Mouse (Mus musculus): ENCODE data around the gene Gpc6. TPM values are rescaled to one million over a fixed set of nuclear protein-coding genes. Genes with fewer than 3 reads are reported as not detected.
A peak's percentile ranks its signal among the peaks of the same experiment; 100 is the strongest.

Gene Gpc6
- polyA plus RNA-seq, 1 experiment from 2014 or later: 28.6 TPM

DNA sequence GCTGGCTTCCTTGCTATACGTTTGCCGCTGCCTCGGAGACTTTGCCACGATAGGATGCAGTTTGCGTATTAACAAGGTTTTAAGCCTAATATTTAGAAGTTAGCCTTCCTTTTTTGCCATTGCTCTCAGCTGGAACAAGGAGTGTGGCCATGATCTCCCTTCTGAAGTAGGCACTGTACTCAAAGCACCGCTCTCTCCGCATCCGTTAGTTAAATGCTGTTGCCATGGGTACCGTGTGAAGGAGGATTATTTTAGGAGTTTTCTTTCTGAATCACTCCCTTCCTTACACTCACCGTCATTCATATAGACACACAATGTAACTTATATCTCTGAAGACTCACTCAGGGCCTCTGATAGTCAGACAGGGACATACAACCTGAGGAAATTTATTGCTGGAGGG lies 993.6 kb downstream of the Gpc6 start:
- WGBS: 91% methylated on average over 10 of the region's 10 CpGs
- ATAC-seq (ENCODE audit: borderline replicate concordance, extremely low read depth, low FRiP score, low TSS enrichment): no peak
- H3K27me3 ChIP-seq: no peaks in the 10 kb centered on the region
- H3K27ac ChIP-seq: no peak overlapping the region
- H3K9me3 ChIP-seq: no peaks in the 10 kb centered on the region
- H3K36me3 ChIP-seq: no peaks in the 10 kb centered on the region
- peaks cover 5% of the 10 kb centered on the region; the same call in 1 of the 2 replicates for H3K4me1 ChIP-seq
- H3K4me2 ChIP-seq: no peak overlapping the region
- H3K9ac ChIP-seq: no peak overlapping the region
- H3K4me3 ChIP-seq: no peak overlapping the region

GRCm38 (mm10) chr14:117919612-117920011 lies 994.5 kb downstream of the Gpc6 start:
- H3K27ac ChIP-seq: no peak overlapping the region
- 95% methylated on average over 5 of the region's 5 CpGs for WGBS
- H3K27me3 ChIP-seq: no peaks in the 10 kb centered on the region
- H3K4me3 ChIP-seq: no peak overlapping the region
- no peaks in the 10 kb centered on the region for H3K36me3 ChIP-seq
- peaks cover 5% of the 10 kb centered on the region; the same call in 1 of the 2 replicates for H3K4me1 ChIP-seq
- ATAC-seq (ENCODE audit: borderline replicate concordance, extremely low read depth, low FRiP score, low TSS enrichment): no peak
- no peaks in the 10 kb centered on the region for H3K9me3 ChIP-seq
- no peak overlapping the region for H3K4me2 ChIP-seq
- H3K9ac ChIP-seq: no peak overlapping the region

- peak overlapping the region; percentile 12; the same call in 1 of the 2 replicates for H3K4me2 ChIP-seq
- H3K36me3 ChIP-seq: no peaks in the 10 kb centered on the region
- 54% methylated on average over 18 of the region's 18 CpGs for WGBS
- H3K27me3 ChIP-seq: no peaks in the 10 kb centered on the region
- no peak overlapping the region for H3K9ac ChIP-seq
- peaks cover 5% of the 10 kb centered on the region; the same call in 1 of the 2 replicates for H3K4me1 ChIP-seq
- H3K27ac ChIP-seq: no peak overlapping the region
- H3K4me3 ChIP-seq: no peak overlapping the region
- no peaks in the 10 kb centered on the region for H3K9me3 ChIP-seq
- ATAC-seq (ENCODE audit: borderline replicate concordance, extremely low read depth, low FRiP score, low TSS enrichment): peak; percentile 69; the same call in 1 of the 2 replicates
Observed at GRCm38 (mm10) chr14:117921393-117922014, 996.4 kb downstream of the Gpc6 start.

DNA sequence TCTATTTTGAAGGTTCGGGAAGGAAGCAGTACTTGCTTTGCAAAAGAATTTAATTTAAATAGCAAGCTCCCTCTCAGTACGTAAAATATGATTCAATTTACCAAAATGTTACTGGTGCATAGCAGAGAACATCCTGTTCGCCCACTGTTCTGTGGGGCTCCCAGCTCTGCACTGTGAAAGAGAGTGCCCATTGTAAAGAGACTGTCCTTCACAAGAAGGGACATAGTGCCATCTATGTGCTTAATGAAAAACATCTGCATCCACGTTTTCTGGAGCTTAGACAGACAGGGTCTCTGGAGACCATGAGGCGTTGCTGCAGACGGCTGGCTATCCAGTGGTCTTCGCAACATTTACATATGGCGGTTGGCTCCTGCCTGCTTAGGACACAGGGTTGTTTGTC lies 998.6 kb downstream of the Gpc6 start:
- Histone ChIP-seq H3K27ac (no peak overlapping the region), H3K9ac (no peak overlapping the region), H3K27me3 (no peaks in the 10 kb centered on the region), H3K4me3 (no peak overlapping the region), H3K4me1 (peaks cover 5% of the 10 kb centered on the region; the same call in 1 of the 2 replicates), H3K9me3 (no peaks in the 10 kb centered on the region), H3K4me2 (no peak overlapping the region), H3K36me3 (no peaks in the 10 kb centered on the region)
- ATAC-seq (ENCODE audit: borderline replicate concordance, extremely low read depth, low FRiP score, low TSS enrichment): no peak
- 85% methylated on average over 8 of the region's 8 CpGs for WGBS

DNA sequence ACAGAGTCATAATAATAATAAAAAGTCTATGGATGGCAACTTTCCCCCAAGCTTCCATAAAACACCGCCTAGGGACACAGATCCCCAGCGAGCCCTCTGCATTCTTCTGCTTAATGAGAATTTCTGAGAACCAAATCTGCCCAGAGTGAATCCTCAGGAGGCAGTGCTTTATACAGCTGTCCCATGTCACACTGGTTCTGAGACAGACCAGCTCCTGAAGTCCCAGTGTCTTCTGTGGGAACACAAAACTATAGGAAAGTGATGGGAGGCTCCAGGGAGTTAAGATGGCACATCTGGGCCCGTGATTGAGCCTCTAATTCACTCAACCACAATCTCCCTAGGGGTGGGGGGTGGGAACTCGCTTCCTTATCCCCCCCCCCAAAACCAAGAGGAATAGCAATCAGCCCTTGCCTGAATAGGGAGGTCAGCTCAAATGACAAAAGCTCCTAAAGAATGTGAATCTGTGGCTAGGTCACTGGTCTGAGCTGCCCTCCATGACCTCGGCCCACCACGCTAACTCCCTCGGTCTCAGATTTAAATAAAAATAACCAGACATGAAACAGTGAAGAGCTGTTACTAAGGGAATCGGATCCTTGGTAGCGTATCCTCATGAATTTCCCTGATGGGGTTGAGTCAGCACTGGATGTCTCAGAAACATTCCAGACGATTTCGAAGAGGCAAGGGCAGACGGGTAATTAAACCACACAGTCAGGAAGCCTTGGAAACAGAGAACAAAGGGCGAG lies 1005.2 kb downstream of the Gpc6 start:
- no peak overlapping the region for H3K27ac ChIP-seq
- WGBS: 30% methylated on average over 13 of the region's 13 CpGs
- no peak for ATAC-seq (ENCODE audit: borderline replicate concordance, extremely low read depth, low FRiP score, low TSS enrichment)

DNA sequence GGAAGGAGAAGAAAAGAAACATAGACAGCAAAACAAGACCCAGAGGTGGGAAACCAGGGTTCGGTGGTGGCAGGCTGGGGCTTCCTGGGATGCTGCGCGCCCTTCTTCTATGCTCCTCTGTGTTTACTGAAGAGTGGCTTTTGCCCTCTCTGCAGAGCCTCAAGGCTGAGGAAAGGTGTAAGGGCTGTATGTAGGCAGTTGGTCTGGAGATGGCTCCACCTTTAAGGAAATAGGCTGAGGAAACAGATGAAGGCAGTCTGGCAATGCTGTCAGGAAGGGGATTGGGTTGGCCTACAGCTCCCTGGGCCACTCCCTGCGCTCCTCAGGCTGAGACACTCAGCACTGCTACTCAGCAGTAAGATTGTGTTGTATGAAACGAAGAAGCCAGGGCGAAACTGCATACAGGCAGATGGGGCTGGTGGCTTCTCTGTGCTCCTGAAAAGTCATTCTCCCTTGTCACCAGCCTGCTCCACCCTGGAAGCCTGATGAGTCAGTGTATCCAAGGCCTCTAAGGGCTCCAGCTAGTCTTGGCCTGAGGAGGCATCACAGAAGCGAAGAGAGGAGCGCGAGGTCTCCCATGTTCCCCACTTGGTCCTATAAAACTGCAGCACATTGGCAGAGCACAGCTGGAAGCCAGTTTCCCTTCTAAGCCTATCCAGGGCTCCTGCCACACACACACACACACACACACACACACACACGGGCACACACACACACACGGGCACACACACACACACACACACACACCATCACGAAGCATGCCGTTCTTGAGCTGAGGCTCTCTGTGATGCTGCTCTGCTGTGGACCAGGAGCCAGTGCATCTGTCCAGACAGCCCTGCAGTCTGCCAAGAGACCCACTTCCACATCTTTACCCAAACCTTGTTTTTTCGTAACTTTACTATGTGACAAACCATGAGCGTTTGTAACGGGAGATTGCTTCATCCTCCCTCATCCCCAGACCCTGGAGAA lies 1006.0 kb downstream of the Gpc6 start:
- Histone ChIP-seq H3K36me3 (no peaks in the 10 kb centered on the region), H3K4me3 (no peak overlapping the region), H3K9ac (no peak overlapping the region), H3K4me2 (no peak overlapping the region), H3K4me1 (peaks cover 8% of the 10 kb centered on the region; the same call in 1 of the 2 replicates), H3K27ac (no peak overlapping the region), H3K9me3 (no peaks in the 10 kb centered on the region), H3K27me3 (no peaks in the 10 kb centered on the region)
- ATAC-seq (ENCODE audit: borderline replicate concordance, extremely low read depth, low FRiP score, low TSS enrichment): peak; percentile 57; the same call in 1 of the 2 replicates
- WGBS: 77% methylated on average over 16 of the region's 16 CpGs

More for the DNA sequence above, 1005.2 kb downstream of the Gpc6 start:
- no peak overlapping the region for H3K4me2 ChIP-seq
- H3K4me3 ChIP-seq: no peak overlapping the region
- no peaks in the 10 kb centered on the region for H3K9me3 ChIP-seq
- no peaks in the 10 kb centered on the region for H3K36me3 ChIP-seq
- no peak overlapping the region for H3K9ac ChIP-seq
- peaks cover 8% of the 10 kb centered on the region; the same call in 1 of the 2 replicates for H3K4me1 ChIP-seq
- no peaks in the 10 kb centered on the region for H3K27me3 ChIP-seq

- Histone ChIP-seq H3K27ac (no peak overlapping the region), H3K4me3 (no peak overlapping the region), H3K9me3 (no peaks in the 10 kb centered on the region), H3K4me2 (no peak overlapping the region), H3K4me1 (peaks cover 8% of the 10 kb centered on the region; the same call in 1 of the 2 replicates), H3K36me3 (no peaks in the 10 kb centered on the region), H3K27me3 (no peaks in the 10 kb centered on the region), H3K9ac (no peak overlapping the region)
- ATAC-seq (ENCODE audit: borderline replicate concordance, extremely low read depth, low FRiP score, low TSS enrichment): no peak
- 92% methylated on average over 17 of the region's 17 CpGs for WGBS
Observed at GRCm38 (mm10) chr14:117932163-117932851, 1007.2 kb downstream of the Gpc6 start.

DNA sequence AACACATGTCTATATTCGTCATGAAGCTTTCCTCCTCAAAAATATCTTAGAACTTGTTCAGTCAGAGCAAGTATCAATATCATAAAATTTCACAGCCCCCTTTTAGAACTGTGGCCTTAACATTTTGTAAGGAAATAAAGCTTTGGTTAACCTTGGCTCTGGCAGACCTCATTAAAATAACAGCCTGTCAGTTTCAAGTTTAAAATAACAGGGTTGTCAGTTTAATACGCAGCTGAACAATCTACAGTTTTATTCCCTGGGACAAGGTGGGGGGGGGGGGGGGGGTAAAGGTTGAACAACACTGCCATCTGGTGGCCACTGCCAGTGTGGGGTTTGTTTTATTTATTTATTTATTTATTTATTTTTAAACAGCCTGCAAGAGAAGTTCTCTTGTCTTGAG lies 1013.4 kb downstream of the Gpc6 start:
- Histone ChIP-seq H3K27me3 (no peaks in the 10 kb centered on the region), H3K36me3 (no peaks in the 10 kb centered on the region), H3K9ac (no peak overlapping the region), H3K27ac (no peak overlapping the region), H3K4me3 (no peak overlapping the region), H3K9me3 (no peaks in the 10 kb centered on the region), H3K4me1 (no peaks in the 10 kb centered on the region), H3K4me2 (no peak overlapping the region)
- ATAC-seq (ENCODE audit: borderline replicate concordance, extremely low read depth, low FRiP score, low TSS enrichment): no peak
- 8% methylated on average over 2 of the region's 2 CpGs for WGBS

DNA sequence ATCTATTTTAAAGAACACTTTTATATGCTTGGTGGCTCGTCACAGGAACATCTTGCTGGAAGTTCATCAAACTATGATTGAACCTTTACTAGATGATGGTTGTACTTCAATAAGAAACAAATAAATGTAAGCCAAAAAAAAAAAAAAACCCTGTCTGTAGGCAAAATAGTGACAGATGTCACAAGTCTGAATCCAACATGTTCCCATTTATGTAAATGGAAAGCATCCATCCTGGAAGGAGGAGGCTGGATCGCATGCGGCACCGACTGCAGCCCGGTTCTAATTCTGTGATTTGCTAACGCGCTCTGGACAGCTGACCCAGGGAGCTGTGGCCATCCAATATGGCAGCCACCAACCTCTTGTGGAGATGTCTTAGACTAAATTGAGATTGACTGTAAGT lies 1014.4 kb downstream of the Gpc6 start:
- H3K9me3 ChIP-seq: no peaks in the 10 kb centered on the region
- no peak for ATAC-seq (ENCODE audit: borderline replicate concordance, extremely low read depth, low FRiP score, low TSS enrichment)
- no peak overlapping the region for H3K4me2 ChIP-seq
- no peaks in the 10 kb centered on the region for H3K27me3 ChIP-seq
- H3K4me1 ChIP-seq: no peaks in the 10 kb centered on the region
- no peak overlapping the region for H3K9ac ChIP-seq
- H3K4me3 ChIP-seq: no peak overlapping the region
- H3K27ac ChIP-seq: no peak overlapping the region
- 92% methylated on average over 7 of the region's 7 CpGs for WGBS
- no peaks in the 10 kb centered on the region for H3K36me3 ChIP-seq

GRCm38 (mm10) chr14:117945920-117946503 lies 1020.9 kb downstream of the Gpc6 start:
- Histone ChIP-seq H3K9ac (no peak overlapping the region), H3K9me3 (peaks cover 3% of the 10 kb centered on the region; the same call in 1 of the 2 replicates), H3K4me1 (0 out of 2 replicates have a peak, but pooled peaks cover 6% of the 10 kb centered on the region), H3K27ac (no peak overlapping the region), H3K36me3 (no peaks in the 10 kb centered on the region), H3K4me2 (no peak overlapping the region), H3K4me3 (no peak overlapping the region), H3K27me3 (no peaks in the 10 kb centered on the region)
- 45% methylated on average over 4 of the region's 4 CpGs for WGBS
- peak; percentile 39; the same call in 1 of the 2 replicates for ATAC-seq (ENCODE audit: borderline replicate concordance, extremely low read depth, low FRiP score, low TSS enrichment)

DNA sequence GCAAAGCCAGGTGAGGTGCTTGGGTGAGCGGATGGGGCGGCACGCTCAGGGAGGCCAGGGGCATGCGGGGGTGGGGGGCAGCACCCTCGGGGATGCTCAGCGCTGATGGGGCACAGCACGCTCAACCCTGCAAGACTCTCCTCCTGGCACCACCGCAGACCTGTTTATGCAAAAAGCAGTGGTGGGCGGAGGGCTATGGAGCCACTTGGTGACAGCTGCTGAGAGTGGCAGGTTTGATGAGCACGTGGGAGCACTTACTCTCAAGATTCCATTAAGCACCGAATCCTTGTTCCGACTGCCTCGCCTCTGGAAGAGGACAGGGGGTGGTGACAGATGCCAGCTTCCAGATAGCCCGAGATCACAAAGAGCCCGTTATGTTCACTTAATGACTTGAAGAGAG lies 1026.2 kb downstream of the Gpc6 start:
- H3K36me3 ChIP-seq: no peaks in the 10 kb centered on the region
- no peak overlapping the region for H3K27ac ChIP-seq
- peak overlapping the region; percentile 35 for H3K4me2 ChIP-seq
- ATAC-seq (ENCODE audit: borderline replicate concordance, extremely low read depth, low FRiP score, low TSS enrichment): no peak
- no peaks in the 10 kb centered on the region for H3K27me3 ChIP-seq
- 50% methylated on average over 15 of the region's 15 CpGs for WGBS
- no peak overlapping the region; the same call in 1 of the 2 replicates for H3K4me3 ChIP-seq
- H3K4me1 ChIP-seq: peaks cover 8% of the 10 kb centered on the region; the same call in 1 of the 2 replicates
- peaks cover 3% of the 10 kb centered on the region; the same call in 1 of the 2 replicates for H3K9me3 ChIP-seq
- no peak overlapping the region for H3K9ac ChIP-seq

Data from lung, embryonic 15.5 days (tissue).